Mouse (Mus musculus): ENCODE measurements at regions not wholly inside any gene's neighbourhood (a gene's known extent, or its start where the extent isn't known, plus 50 kb on each side); places are given as distances from the start of the nearest gene placed in this dataset.

- DNase-seq = no peak
Observed at GRCm38 (mm10) chr16:30777416-30777815, 177.9 kb downstream of the Fam43a start.

GRCm38 (mm10) chr16:30778078-30778477 lies 178.6 kb downstream of the Fam43a start:
- no peak for DNase-seq

- no peak for DNase-seq
Observed at GRCm38 (mm10) chr16:30778945-30779344, 179.4 kb downstream of the Fam43a start.

GRCm38 (mm10) chr16:30784261-30784660 lies 184.7 kb downstream of the Fam43a start:
- DNase-seq = no peak

GRCm38 (mm10) chr16:30784949-30785348 lies 185.4 kb downstream of the Fam43a start:
- DNase-seq = no peak

GRCm38 (mm10) chr16:30786060-30786459 lies 186.5 kb downstream of the Fam43a start:
- DNase-seq = no peak

GRCm38 (mm10) chr16:30787351-30787750 lies 187.8 kb downstream of the Fam43a start:
- peak; percentile 18 for DNase-seq

GRCm38 (mm10) chr16:30788321-30788781 lies 188.8 kb downstream of the Fam43a start:
- peak; percentile 12 for DNase-seq

GRCm38 (mm10) chr16:30788944-30789781 lies 189.6 kb downstream of the Fam43a start:
- DNase-seq = peak; percentile 5

- peak; percentile 69 for DNase-seq
Observed at GRCm38 (mm10) chr16:30790036-30790435, 190.5 kb downstream of the Fam43a start.

- DNase-seq = peak; percentile 51
Observed at GRCm38 (mm10) chr16:30790551-30791001, 191.1 kb downstream of the Fam43a start.

GRCm38 (mm10) chr16:30791048-30791855 lies 191.7 kb downstream of the Fam43a start:
- DNase-seq = peak; percentile 6

- DNase-seq = peak; percentile 48
Observed at GRCm38 (mm10) chr16:30792738-30793377, 193.3 kb downstream of the Fam43a start.

- no peak for DNase-seq
Observed at GRCm38 (mm10) chr16:30793378-30793753, 193.8 kb downstream of the Fam43a start.

- peak; percentile 2 for DNase-seq
Observed at GRCm38 (mm10) chr16:30793856-30794255, 194.3 kb downstream of the Fam43a start.

GRCm38 (mm10) chr16:30795501-30795904 lies 196.0 kb downstream of the Fam43a start:
- peak; percentile 63 for DNase-seq

- DNase-seq = peak; percentile 3
Observed at GRCm38 (mm10) chr16:30796103-30796502, 196.6 kb downstream of the Fam43a start.

- peak; percentile 4 for DNase-seq
Observed at GRCm38 (mm10) chr16:30797006-30797405, 197.5 kb downstream of the Fam43a start.

GRCm38 (mm10) chr16:30797973-30798471 lies 198.5 kb downstream of the Fam43a start:
- peak; percentile 44 for DNase-seq

GRCm38 (mm10) chr16:30798536-30798935 lies 199.0 kb downstream of the Fam43a start:
- no peak for DNase-seq

- DNase-seq = peak; percentile 28
Observed at GRCm38 (mm10) chr16:30799699-30800483, 200.4 kb downstream of the Fam43a start.

- DNase-seq = peak; percentile 49
Observed at GRCm38 (mm10) chr16:30804018-30804417, 204.5 kb downstream of the Fam43a start.

Measured in kidney, postnatal 10 days (tissue).